Mouse (Mus musculus) neural tube, embryonic 11.5 days (tissue): ENCODE data around the gene Tppp. TPM values are rescaled to one million over a fixed set of nuclear protein-coding genes. Genes with fewer than 3 reads are reported as not detected.
"Not testable (repeated sequence)": the region's sequence is repeated elsewhere in the genome, so short reads cannot be mapped to it uniquely, and the experiment has no call there.

ENCODE experiments used
- ATAC-seq: fragments of 200-750 bp; cut with Nextera tagmentation; 2 replicates; pipeline ENCODE4 v1.8.0; 2017; ENCODE audit warnings: moderate number of reproducible peaks, mild to moderate bottlenecking, moderate TSS enrichment, moderate library complexity; ENCODE audit not compliant: insufficient read depth, low FRiP score, low TSS enrichment
- DNase-seq: peaks from one replicate; pipeline ENCODE4 v3.0.0-alpha.2; 2015; ENCODE audit warnings: low spot score
- H3K27ac ChIP-seq: fragments of 300-500 bp; sonication (generic); 2 replicates; pipeline ENCODE4 v1.5.1; 2014; ENCODE audit warnings: low read depth, mild to moderate bottlenecking, low read length
- H3K27me3 ChIP-seq: fragments of 300-500 bp; sonication (generic); 2 replicates; pipeline ENCODE4 v1.6.1; 2014; ENCODE audit warnings: mild to moderate bottlenecking, low read length, mixed read lengths; ENCODE audit not compliant: control insufficient read depth, insufficient read depth
- H3K36me3 ChIP-seq: fragments of 300-500 bp; sonication (generic); 2 replicates; pipeline ENCODE4 v1.6.1; 2014; ENCODE audit warnings: mild to moderate bottlenecking, low read length, moderate library complexity, mixed read lengths; ENCODE audit not compliant: control insufficient read depth, insufficient read depth
- H3K4me1 ChIP-seq: fragments of 300-500 bp; sonication (generic); 2 replicates; pipeline ENCODE4 v1.6.1; 2014; ENCODE audit warnings: low read length, mixed read lengths; ENCODE audit not compliant: control insufficient read depth, insufficient read depth
- H3K4me2 ChIP-seq: fragments of 300-500 bp; sonication (generic); 2 replicates; pipeline ENCODE4 v1.6.1; 2014; ENCODE audit warnings: low read depth, mild to moderate bottlenecking, moderate library complexity
- H3K4me3 ChIP-seq: fragments of 300-500 bp; sonication (generic); 2 replicates; pipeline ENCODE4 v1.5.1; 2014; ENCODE audit warnings: low read depth, low read length
- H3K9ac ChIP-seq: fragments of 300-500 bp; sonication (generic); 2 replicates; pipeline ENCODE4 v1.6.1; 2014; ENCODE audit warnings: mild to moderate bottlenecking, low read length
- H3K9me3 ChIP-seq: fragments of 300-500 bp; sonication (generic); 2 replicates; pipeline ENCODE4 v1.6.1; 2016; ENCODE audit warnings: low read length; ENCODE audit not compliant: control insufficient read depth
- WGBS: fragments of 180-500 bp; shearing (Covaris S2); extraction: QIAGEN DNeasy Blood & Tissue Kit; methylation state at CpG from one replicate; pipeline ENCODE4 v1.1.7; 2014; 5-methylcytosine and 5-hydroxymethylcytosine counted together
- polyA plus RNA-seq: library from polyadenylated mRNA; unstranded; fragments of >200 nt; fragmentation: Nextera tagmentation; extraction: Ambion mirVana; gene quantifications from 2 replicates; pipeline ENCODE4 v1.2.1, GENCODE M21; 2014

Tppp gene
- polyA plus RNA-seq, 1 experiment from 2014 or later: 5.3 TPM

- H3K36me3 ChIP-seq: no peaks in the 10 kb centered on the region
- no peaks in the 10 kb centered on the region for H3K4me1 ChIP-seq
- ATAC-seq (no peak), DNase-seq (no peak)
- H3K27ac ChIP-seq: no peak overlapping the region
- no peaks in the 10 kb centered on the region for H3K9me3 ChIP-seq
- H3K9ac ChIP-seq: no peak overlapping the region; the same call in 1 of the 2 replicates
- H3K4me2 ChIP-seq: peak overlapping the region; percentile 99
- peak overlapping the region; percentile 51 for H3K4me3 ChIP-seq
- peaks cover 6% of the 10 kb centered on the region; the same call in 1 of the 2 replicates for H3K27me3 ChIP-seq
- 10% methylated on average over 3 of the region's 3 CpGs for WGBS
Observed at GRCm38 (mm10) chr13:74010678-74011077, 1.5 kb downstream of the Tppp start.

- DNase-seq: no peak
- no peak overlapping the region for H3K9ac ChIP-seq
- H3K36me3 ChIP-seq: no peaks in the 10 kb centered on the region
- H3K27ac ChIP-seq: no peak overlapping the region
- no peaks in the 10 kb centered on the region for H3K27me3 ChIP-seq
- H3K4me2 ChIP-seq: no peak overlapping the region
- no peak overlapping the region for H3K4me3 ChIP-seq
- no peak for ATAC-seq
- no peaks in the 10 kb centered on the region for H3K9me3 ChIP-seq
- no peaks in the 10 kb centered on the region for H3K4me1 ChIP-seq
- WGBS: 78% methylated on average over 4 of the region's 4 CpGs
Observed at GRCm38 (mm10) chr13:74015908-74016307, 6.7 kb downstream of the Tppp start.

GRCm38 (mm10) chr13:74017426-74017825 is 8.2 kb downstream of the Tppp start:
- Histone ChIP-seq H3K4me2 (no peak overlapping the region), H3K27ac (no peak overlapping the region), H3K9ac (no peak overlapping the region), H3K36me3 (no peaks in the 10 kb centered on the region), H3K4me3 (no peak overlapping the region), H3K9me3 (no peaks in the 10 kb centered on the region), H3K4me1 (no peaks in the 10 kb centered on the region), H3K27me3 (no peaks in the 10 kb centered on the region)
- 79% methylated on average over 4 of the region's 4 CpGs for WGBS
- no peak for ATAC-seq
- no peak for DNase-seq

- not testable (repeated sequence) for H3K27me3 ChIP-seq, ATAC-seq, H3K9me3 ChIP-seq, DNase-seq, H3K4me2 ChIP-seq, H3K36me3 ChIP-seq, H3K4me1 ChIP-seq, H3K9ac ChIP-seq, H3K4me3 ChIP-seq, H3K27ac ChIP-seq
- WGBS: 94% methylated on average over 8 of the region's 8 CpGs
Observed at GRCm38 (mm10) chr13:74019006-74019405, 9.8 kb downstream of the Tppp start.

GRCm38 (mm10) chr13:74025151-74026081 is 16.2 kb downstream of the Tppp start:
- no peaks in the 10 kb centered on the region for H3K27me3 ChIP-seq
- no peak for ATAC-seq

GRCm38 (mm10) chr13:74026215-74026614 is 17.0 kb downstream of the Tppp start:
- ATAC-seq (no peak), DNase-seq (peak; percentile 29)
- Histone ChIP-seq H3K9ac (no peak overlapping the region), H3K27ac (no peak overlapping the region), H3K4me2 (no peak overlapping the region), H3K36me3 (no peaks in the 10 kb centered on the region), H3K9me3 (no peaks in the 10 kb centered on the region), H3K4me3 (no peak overlapping the region), H3K27me3 (no peaks in the 10 kb centered on the region), H3K4me1 (no peaks in the 10 kb centered on the region)
- WGBS: 15% methylated on average over 2 of the region's 2 CpGs

More at GRCm38 (mm10) chr13:74025151-74026081, 16.2 kb downstream of the Tppp start:
- Histone ChIP-seq H3K4me3 (no peak overlapping the region), H3K9me3 (no peaks in the 10 kb centered on the region), H3K9ac (no peak overlapping the region), H3K4me1 (no peaks in the 10 kb centered on the region), H3K36me3 (no peaks in the 10 kb centered on the region), H3K27ac (no peak overlapping the region), H3K4me2 (no peak overlapping the region)
- no peak for DNase-seq
- 71% methylated on average over 4 of the region's 4 CpGs for WGBS

GRCm38 (mm10) chr13:74028116-74028515 is 18.9 kb downstream of the Tppp start:
- no peaks in the 10 kb centered on the region for H3K36me3 ChIP-seq
- no peaks in the 10 kb centered on the region for H3K4me1 ChIP-seq
- no peak overlapping the region for H3K4me3 ChIP-seq
- no peak overlapping the region for H3K9ac ChIP-seq
- ATAC-seq (no peak), DNase-seq (no peak)
- no peaks in the 10 kb centered on the region for H3K9me3 ChIP-seq
- no peak overlapping the region for H3K27ac ChIP-seq
- no peaks in the 10 kb centered on the region for H3K27me3 ChIP-seq
- no peak overlapping the region for H3K4me2 ChIP-seq
- 62% methylated on average over 2 of the region's 2 CpGs for WGBS

- Histone ChIP-seq H3K27me3 (no peaks in the 10 kb centered on the region), H3K4me3 (no peak overlapping the region), H3K36me3 (no peaks in the 10 kb centered on the region), H3K9me3 (no peaks in the 10 kb centered on the region), H3K27ac (no peak overlapping the region), H3K4me1 (no peaks in the 10 kb centered on the region), H3K9ac (no peak overlapping the region), H3K4me2 (no peak overlapping the region)
- WGBS: 91% methylated on average over 2 of the region's 2 CpGs
- DNase-seq (no peak), ATAC-seq (no peak)
Observed at GRCm38 (mm10) chr13:74029013-74029412, 19.8 kb downstream of the Tppp start.

GRCm38 (mm10) chr13:74030691-74031090 is 21.5 kb downstream of the Tppp start:
- Histone ChIP-seq H3K27ac (no peak overlapping the region), H3K36me3 (no peaks in the 10 kb centered on the region), H3K27me3 (no peaks in the 10 kb centered on the region), H3K4me1 (no peaks in the 10 kb centered on the region), H3K9me3 (no peaks in the 10 kb centered on the region), H3K4me3 (no peak overlapping the region), H3K4me2 (no peak overlapping the region), H3K9ac (no peak overlapping the region)
- ATAC-seq (no peak), DNase-seq (no peak)
- 86% methylated on average over 7 of the region's 7 CpGs for WGBS
